18 mouse cellular contexts compared by ENCODE assay signal in the genomic region with DNA sequence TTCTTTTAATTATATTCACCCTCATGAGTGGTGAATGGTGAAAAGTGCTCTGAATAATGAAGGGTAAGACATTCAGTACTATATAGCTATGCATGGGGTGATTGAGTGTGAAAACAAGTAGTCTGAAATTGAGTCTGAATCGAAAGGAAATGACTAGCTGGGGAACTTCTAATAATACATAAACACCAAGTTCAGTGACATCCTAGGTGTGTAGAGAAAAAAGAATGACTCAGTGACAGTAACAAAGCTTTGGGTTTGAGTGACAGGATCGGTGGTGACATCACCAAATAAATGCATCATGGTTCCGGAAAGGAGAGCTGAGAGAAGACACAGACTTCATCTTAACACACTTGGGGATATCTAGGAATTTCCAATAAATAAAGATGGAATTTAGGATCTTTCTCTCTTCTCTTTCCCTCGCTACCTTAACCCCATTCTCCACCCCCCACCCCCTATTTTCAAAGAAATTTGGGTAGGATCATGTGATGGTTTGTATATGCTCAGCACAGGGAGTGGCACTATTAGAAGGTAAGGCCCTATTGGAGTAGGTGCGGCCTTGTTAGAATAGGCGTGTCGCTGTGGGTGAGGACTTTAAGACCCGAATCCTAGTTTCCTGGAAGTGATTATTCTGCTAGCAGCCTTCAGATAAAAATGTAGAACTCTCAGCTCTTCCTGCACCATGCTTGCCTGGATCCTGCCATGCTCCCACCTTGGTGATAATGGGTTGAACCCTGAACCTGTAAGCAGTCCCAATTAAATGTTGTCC. TPM values are rescaled to one million over a fixed set of nuclear protein-coding genes. Genes with fewer than 3 reads are reported as not detected.
A peak's percentile ranks its signal among the peaks of the same experiment; 100 is the strongest.
DNase-seq lines count a peak whose midpoint lies in the region; ATAC-seq and TF ChIP-seq lines count a peak whose summit lies in the region.
"Had no signal": no experiment of that assay in that cellular context is flagged by ENCODE, and none has a peak within 500 bp of the region (broad histone marks: within the 10 kb centered on the region; RNA-seq: fewer than 3 reads in every experiment).

No protein-coding gene starts in this region.

- in situ Hi-C loops in ES-E14 (cut with MboI; ENCODE audit: low sequenced_read_pairs in 2 of 2, unreplicated experiment in 2 of 2), result no loop called here

- no peaks in the 10 kb centered on the region for H3K9me3 ChIP-seq in heart, embryonic 16.5 days (replicated peaks; ENCODE audit: control insufficient read depth, low read length)
- no peaks in the 10 kb centered on the region for H3K9me3 ChIP-seq in heart, embryonic 12.5 days (replicated peaks)
- no peaks in the 10 kb centered on the region for H3K9me3 ChIP-seq in ES-E14 (ENCODE audit: control insufficient read depth, insufficient read depth, low read depth, low read length)
- H3K9me3 ChIP-seq in midbrain, embryonic 10.5 days (replicated peaks), result no peaks in the 10 kb centered on the region
- H3K9me3 ChIP-seq: embryonic facial prominence, embryonic 13.5 days; forebrain, embryonic 10.5 days; hindbrain, embryonic 13.5 days had no signal

- no peak for DNase-seq in ES-E14 (ENCODE audit: low read depth, low spot score)
- DNase-seq in midbrain, embryonic 10.5 days (ENCODE audit: low spot score), result no peak
- DNase-seq in adrenal gland, adult 8-10 months, result no peak
- DNase-seq in frontal cortex, postnatal 14 days (ENCODE audit: low spot score in 2 of 2), result no peak
- DNase-seq: layer of hippocampus, adult 9-11 months; liver; right cerebral cortex, adult 18-20 months; thymus, adult 2 months; thymus, postnatal 36 days had no signal

- WGBS in heart, embryonic 16.5 days, result 90% methylated on average over 8 of the region's 8 CpGs
- 90% methylated on average over 8 of the region's 8 CpGs for WGBS in heart, embryonic 12.5 days
- 93% methylated on average over 8 of the region's 8 CpGs for WGBS in midbrain, embryonic 10.5 days

- no peak overlapping the region for H3K4me3 ChIP-seq in heart, embryonic 16.5 days (ENCODE audit: low read length)
- no peak overlapping the region for H3K4me3 ChIP-seq in heart, embryonic 12.5 days
- H3K4me3 ChIP-seq in ES-E14 (ENCODE audit: insufficient read depth in 1 of 2, low read depth in 1 of 2, low read length in 2 of 2, poor library complexity in 1 of 2, severe bottlenecking in 1 of 2), result peak overlapping the region in 1 of 2 experiments; percentile 34; a peak in 2 of 4 replicates
- H3K4me3 ChIP-seq in midbrain, embryonic 10.5 days, result no peak overlapping the region
- H3K4me3 ChIP-seq: embryonic facial prominence, embryonic 13.5 days; forebrain, embryonic 10.5 days; hindbrain, embryonic 13.5 days had no signal

- no peaks in the 10 kb centered on the region for H3K27me3 ChIP-seq in heart, embryonic 16.5 days (ENCODE audit: control insufficient read depth, insufficient read depth, low read length)
- no peaks in the 10 kb centered on the region for H3K27me3 ChIP-seq in heart, embryonic 12.5 days (replicated peaks)
- H3K27me3 ChIP-seq in midbrain, embryonic 10.5 days (ENCODE audit: low read depth, poor library complexity, severe bottlenecking), result no peaks in the 10 kb centered on the region
- H3K27me3 ChIP-seq: embryonic facial prominence, embryonic 13.5 days; hindbrain, embryonic 13.5 days had no signal

- peak overlapping the region; percentile 23; the same call in 1 of the 2 replicates for H3K27ac ChIP-seq in heart, embryonic 16.5 days (ENCODE audit: low read length)
- H3K27ac ChIP-seq in heart, embryonic 12.5 days (ENCODE audit: poor library complexity, severe bottlenecking), result no peak overlapping the region
- H3K27ac ChIP-seq in ES-E14 (ENCODE audit: insufficient read depth, low read depth, low read length, poor library complexity, severe bottlenecking), result peak overlapping the region; percentile 63; the same call in 1 of the 2 replicates
- H3K27ac ChIP-seq in midbrain, embryonic 10.5 days (replicated peaks), result no peak overlapping the region
- H3K27ac ChIP-seq: embryonic facial prominence, embryonic 13.5 days; forebrain, embryonic 10.5 days; hindbrain, embryonic 13.5 days; liver, embryonic 14.5 days; macrophage had no signal

- H3K4me1 ChIP-seq in heart, embryonic 16.5 days (ENCODE audit: control insufficient read depth, insufficient read depth, low read length), result peaks cover 16% of the 10 kb centered on the region
- H3K4me1 ChIP-seq in heart, embryonic 12.5 days (replicated peaks), result peaks cover 17% of the 10 kb centered on the region
- peaks cover 16 to 31% of the 10 kb centered on the region in 2 experiments; a peak in 3 of 4 replicates for H3K4me1 ChIP-seq in ES-E14 (ENCODE audit: control insufficient read depth in 2 of 2, insufficient read depth in 2 of 2, low read length in 2 of 2, poor library complexity in 1 of 2)
- no peaks in the 10 kb centered on the region for H3K4me1 ChIP-seq in midbrain, embryonic 10.5 days
- H3K4me1 ChIP-seq: embryonic facial prominence, embryonic 13.5 days; forebrain, embryonic 10.5 days had no signal

- peaks cover 11% of the 10 kb centered on the region for H3K36me3 ChIP-seq in heart, embryonic 16.5 days (ENCODE audit: control insufficient read depth, insufficient read depth)
- peaks cover 28% of the 10 kb centered on the region for H3K36me3 ChIP-seq in heart, embryonic 12.5 days
- H3K36me3 ChIP-seq in ES-E14 (ENCODE audit: control insufficient read depth, insufficient read depth, low read length, poor library complexity, severe bottlenecking), result peaks cover 18% of the 10 kb centered on the region; the same call in 1 of the 2 replicates
- H3K36me3 ChIP-seq in midbrain, embryonic 10.5 days, result peaks cover 70% of the 10 kb centered on the region

- no peak overlapping the region for H3K9ac ChIP-seq in heart, embryonic 16.5 days (ENCODE audit: low read length)
- no peak overlapping the region for H3K9ac ChIP-seq in heart, embryonic 12.5 days
- H3K9ac ChIP-seq in ES-E14 (ENCODE audit: insufficient read depth, low read depth, low read length, poor library complexity, severe bottlenecking), result no peak overlapping the region; the same call in 1 of the 2 replicates
- H3K9ac ChIP-seq: embryonic facial prominence, embryonic 13.5 days; hindbrain, embryonic 13.5 days; liver, embryonic 14.5 days had no signal

- ATAC-seq in heart, embryonic 16.5 days (replicated peaks; ENCODE audit: extremely low read depth, insufficient read depth, low FRiP score), result no peak
- no peak for ATAC-seq in heart, embryonic 12.5 days (ENCODE audit: insufficient number of reproducible peaks, low FRiP score)
- ATAC-seq in CD4-positive, CD25-positive, alpha-beta regulatory T cell, adult 4 months, result peak; percentile 74
- ATAC-seq in inflammation-experienced regulatory T-cells, adult 6 months, result peak; percentile 56

- H3K4me2 ChIP-seq in heart, embryonic 16.5 days (ENCODE audit: low read depth, low read length), result no peak overlapping the region
- H3K4me2 ChIP-seq in heart, embryonic 12.5 days, result no peak overlapping the region
- H3K4me2 ChIP-seq: embryonic facial prominence, embryonic 13.5 days; hindbrain, embryonic 13.5 days had no signal

TF ChIP-seq in ES-E14, 5 proteins besides CTCF, POLR2A, EP300 and RAD21:
- no peak for TF ChIP-seq ZC3H11A (IDR thresholded peaks at IDR 0.05; ENCODE audit: borderline replicate concordance, low read depth, low read length)
- TF ChIP-seq CHD2 (IDR thresholded peaks at IDR 0.05; ENCODE audit: low read depth, low read length), result no peak
- no peak for TF ChIP-seq ZNF384 (IDR thresholded peaks at IDR 0.05; ENCODE audit: low read depth, low read length)
- TF ChIP-seq HCFC1 (IDR thresholded peaks at IDR 0.05; ENCODE audit: borderline replicate concordance, insufficient read depth, low read length), result no peak
- TF ChIP-seq MAFK (IDR thresholded peaks at IDR 0.05; ENCODE audit: insufficient read depth, low read depth, low read length), result no peak

RNA-seq across cellular contexts. Expression of a gene that starts 29.6 kb away (rescaled TPM):
- polyA plus RNA-seq in heart, embryonic 16.5 days (2015; fragmentation: Nextera tagmentation; extraction: Ambion mirVana), result 11.3 and 14.7 TPM in 2 replicates
- 15.3 and 16.3 TPM in 2 replicates for polyA plus RNA-seq in heart, embryonic 12.5 days (2016; fragmentation: Nextera tagmentation; extraction: Ambion mirVana)
- polyA plus RNA-seq in CD4-positive, CD25-positive, alpha-beta regulatory T cell, adult 4 months (2017; shearing (Covaris generic)), result 10 to 100 TPM; 47.0 to 65.9 TPM
- 86.9 and 106 TPM in 2 replicates for total RNA-seq in ES-E14 (2012; rRNA removed)
- 10 to 100 TPM; 32.8 to 63.9 (median 50.7) TPM for polyA plus RNA-seq in inflammation-experienced regulatory T-cells, adult 6 months (2017; shearing (Covaris generic))
- 14.6 and 19.7 TPM in 2 replicates for polyA plus RNA-seq in midbrain, embryonic 10.5 days (2016; fragmentation: Nextera tagmentation; extraction: Ambion mirVana)
- 10 to 100 TPM; 27.6 to 77.3 (median 50.2) TPM for total RNA-seq in adrenal gland, adult 8-10 months (2022)

Comparison
In these comparisons a context has a peak if more than half of its experiments do, and no peak if none do; other contexts are left out.
1. H3K27ac ChIP-seq: peak in heart, embryonic 16.5 days (single experiment) and ES-E14 (single experiment); none in heart, embryonic 12.5 days (single experiment) and midbrain, embryonic 10.5 days (single experiment).
2. ATAC-seq: peak in CD4-positive, CD25-positive, alpha-beta regulatory T cell, adult 4 months (single experiment) and inflammation-experienced regulatory T-cells, adult 6 months (single experiment); none in heart, embryonic 16.5 days (single experiment) and heart, embryonic 12.5 days (single experiment).